Mouse (Mus musculus) ovary, adult 18-20 months (tissue): ENCODE results near the gene Malrd1.

Experiments
- DNase-seq: peaks from one replicate; pipeline ENCODE4 v3.0.0; 2022; ENCODE audit warnings: low spot score, mixed read lengths

Malrd1 gene

DNA sequence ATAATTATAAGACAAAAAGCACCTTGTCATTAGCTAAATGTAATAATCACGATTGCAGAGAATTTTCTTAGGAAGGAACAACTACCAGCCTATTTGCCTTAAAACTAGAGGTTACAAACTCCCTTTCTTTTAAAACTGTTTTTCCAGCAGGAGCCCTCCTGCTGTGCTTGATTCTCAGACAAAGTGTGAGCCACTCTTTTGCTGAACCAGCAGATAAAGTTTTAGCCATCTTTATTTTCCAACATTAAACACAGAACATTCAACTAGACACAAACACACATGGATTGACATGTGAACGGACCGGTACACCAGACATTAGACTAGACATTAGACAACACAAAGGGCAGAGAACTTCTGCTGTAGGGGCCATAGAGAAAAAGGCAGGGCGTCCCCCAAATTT, 505.3 kb downstream of the Malrd1 start:
- DNase-seq, result no peak

DNA sequence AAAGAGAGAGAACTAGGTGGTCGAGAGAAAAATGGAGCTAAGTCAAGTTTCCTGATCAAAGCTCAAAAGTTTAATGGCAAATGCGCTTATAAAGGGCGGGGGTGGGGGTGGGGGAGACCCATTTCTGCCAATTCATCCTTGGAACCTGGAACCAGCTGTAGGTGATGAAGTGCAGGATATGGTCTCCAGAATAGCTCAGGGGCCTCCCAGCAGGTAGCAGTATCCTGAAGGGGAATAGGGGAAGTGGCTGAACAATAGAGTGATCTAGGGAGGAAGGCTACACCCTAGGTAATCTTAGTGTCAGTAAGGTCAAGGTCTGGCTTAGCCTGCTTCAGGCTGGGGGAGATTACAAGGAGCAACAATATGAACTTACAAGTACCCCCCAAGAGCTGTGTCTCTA, 506.5 kb downstream of the Malrd1 start:
- DNase-seq, result no peak

DNA sequence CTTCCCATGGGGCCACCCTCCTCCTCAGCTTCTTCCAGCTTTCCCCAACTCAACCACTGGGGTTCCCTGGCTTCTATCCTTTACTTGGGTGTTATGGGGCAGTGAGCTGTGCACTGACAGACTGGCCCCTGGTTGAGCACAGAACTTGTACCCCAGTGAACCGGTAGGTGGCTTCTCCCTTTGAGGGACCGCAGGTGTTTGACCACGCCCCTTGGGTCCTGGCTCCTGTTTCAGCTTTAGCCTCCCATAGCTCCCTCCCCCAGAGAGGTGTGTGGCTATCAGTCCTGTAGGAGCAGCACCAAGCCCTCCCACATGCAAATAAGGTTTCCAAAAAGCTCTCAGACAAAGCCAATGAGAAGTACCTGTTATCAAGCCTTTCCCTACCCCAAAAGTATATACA, 584.4 kb downstream of the Malrd1 start:
- DNase-seq, result no peak

DNA sequence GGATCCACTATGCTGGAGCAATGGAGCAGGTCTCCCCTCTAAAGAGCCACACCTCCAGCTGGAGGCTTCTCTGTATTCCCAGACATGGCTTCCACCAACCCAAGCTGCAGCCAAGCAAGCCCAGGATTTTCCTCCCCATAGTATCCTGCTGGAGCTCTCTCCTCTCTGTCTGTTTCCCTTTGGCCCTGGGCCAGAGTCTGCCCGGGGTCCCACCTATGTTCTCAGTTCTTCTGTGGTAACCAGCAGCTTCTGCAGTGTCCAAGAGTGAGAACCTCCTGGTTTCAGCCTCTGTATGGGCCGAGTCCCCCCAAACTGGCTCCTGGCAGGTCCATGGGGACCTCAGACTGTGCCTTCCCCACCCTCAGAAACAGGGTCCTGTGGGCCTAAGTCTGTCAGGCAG, 587.1 kb downstream of the Malrd1 start:
- no peak for DNase-seq

DNA sequence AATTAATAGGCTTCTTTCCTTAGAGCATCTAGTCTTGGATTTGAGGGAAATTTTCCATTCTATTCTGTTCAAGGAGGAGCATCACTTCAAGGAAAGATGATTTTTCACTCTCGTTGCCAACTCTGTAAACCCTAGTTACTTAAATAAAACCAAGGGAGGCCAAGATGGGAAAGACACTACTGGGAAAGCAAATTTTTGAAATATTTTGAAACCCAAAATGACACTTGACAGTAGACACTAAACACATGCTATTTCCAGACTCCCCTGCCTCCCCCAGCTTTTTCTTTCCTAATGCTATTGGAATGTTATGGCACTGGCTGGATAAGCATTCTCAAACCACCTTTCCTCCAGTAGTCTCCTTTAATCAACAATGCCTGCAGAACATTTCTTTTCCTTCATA, 621.7 kb downstream of the Malrd1 start:
- DNase-seq, result no peak

DNA sequence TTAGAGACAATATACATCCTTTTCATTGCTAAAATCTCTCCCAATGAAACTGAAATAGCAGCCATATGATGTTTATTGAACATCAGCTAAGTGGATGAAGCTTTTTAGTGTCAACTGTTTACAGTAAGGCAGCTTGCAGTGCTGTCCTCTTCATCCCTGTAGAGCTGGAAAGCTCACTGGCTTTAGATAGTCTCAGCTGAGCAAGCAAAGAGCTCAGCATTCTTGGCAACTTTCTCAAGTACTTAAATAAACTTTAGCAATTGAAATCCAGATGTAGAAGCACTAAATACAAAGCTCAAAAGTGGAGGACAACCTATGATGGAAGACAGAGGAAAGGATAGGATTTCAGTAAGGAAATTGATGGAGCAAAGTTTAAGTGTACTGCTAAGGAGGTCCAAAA, 626.3 kb downstream of the Malrd1 start:
- no peak for DNase-seq

DNA sequence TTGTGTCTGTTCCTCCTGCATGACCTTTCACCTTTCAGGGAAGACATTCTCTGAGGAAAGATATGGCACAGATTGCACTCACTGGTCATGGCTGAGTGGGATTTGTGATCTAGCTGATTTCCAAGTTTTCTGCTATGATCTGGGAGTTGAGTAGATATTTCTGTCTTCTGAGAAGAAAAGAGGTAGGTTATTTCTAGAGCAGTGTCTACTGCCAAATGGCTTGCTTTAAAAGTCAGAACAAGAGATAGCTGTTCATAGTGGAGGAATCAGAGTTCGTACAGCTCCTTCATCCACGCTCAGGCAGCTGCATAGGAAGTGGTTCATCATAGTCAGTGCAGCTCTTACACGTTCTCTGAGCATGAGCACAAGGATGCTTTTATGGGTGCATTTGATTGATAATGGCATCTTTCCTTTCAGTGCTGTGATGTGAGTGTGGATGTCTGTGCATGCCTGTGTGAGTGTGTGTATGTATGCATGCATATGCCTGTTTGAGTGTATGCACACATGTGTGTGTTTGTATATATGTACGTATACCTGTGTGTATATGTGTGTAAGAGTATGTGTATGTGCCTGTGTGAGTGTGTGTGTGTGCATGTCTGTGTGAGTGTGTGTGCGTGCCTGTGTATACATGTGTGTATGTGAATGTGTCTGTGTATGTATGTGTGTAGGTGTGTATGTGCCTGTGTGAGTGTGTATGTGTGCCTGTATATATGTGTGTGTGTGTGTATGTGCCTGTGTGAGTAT, 637.1 kb downstream of the Malrd1 start:
- DNase-seq, result no peak

DNA sequence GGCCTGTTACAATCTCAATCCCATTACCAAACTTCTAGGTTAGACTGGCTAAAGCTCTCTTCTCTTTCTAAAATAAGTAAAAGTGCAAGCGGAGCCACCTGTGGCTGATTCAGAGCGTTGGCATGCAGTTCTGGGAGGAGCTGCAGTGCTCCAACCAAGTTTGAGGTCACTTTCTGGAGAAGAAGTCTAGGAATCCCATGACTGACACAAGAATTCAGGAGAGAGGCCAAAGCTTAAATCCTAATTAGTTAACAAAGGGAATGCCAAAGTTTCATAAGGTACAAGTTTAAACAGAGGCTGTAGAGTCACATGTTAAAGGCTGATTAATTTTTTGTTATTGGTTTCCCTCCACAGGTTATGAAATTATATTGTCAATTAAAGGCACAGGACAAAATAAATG, 642.3 kb downstream of the Malrd1 start:
- DNase-seq, result no peak

DNA sequence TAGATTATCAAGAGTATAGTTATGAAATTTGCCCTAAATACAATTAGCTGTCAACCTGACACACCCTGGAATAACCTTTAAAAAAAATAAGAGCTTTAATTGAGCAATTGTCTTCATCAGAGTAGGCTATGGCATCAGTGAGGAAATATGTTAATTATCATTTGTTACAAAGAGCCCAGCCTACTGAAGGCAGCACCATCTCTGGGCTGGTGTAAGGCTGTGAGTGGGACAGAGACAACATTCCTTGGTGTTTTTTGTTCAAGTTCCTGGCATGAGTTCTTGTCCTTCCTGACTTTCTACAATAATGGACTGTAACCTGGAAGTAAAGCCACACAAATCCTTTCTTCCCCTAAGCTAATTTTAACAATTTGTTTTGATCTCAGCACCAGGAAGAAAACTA, 645.8 kb downstream of the Malrd1 start:
- no peak for DNase-seq

DNA sequence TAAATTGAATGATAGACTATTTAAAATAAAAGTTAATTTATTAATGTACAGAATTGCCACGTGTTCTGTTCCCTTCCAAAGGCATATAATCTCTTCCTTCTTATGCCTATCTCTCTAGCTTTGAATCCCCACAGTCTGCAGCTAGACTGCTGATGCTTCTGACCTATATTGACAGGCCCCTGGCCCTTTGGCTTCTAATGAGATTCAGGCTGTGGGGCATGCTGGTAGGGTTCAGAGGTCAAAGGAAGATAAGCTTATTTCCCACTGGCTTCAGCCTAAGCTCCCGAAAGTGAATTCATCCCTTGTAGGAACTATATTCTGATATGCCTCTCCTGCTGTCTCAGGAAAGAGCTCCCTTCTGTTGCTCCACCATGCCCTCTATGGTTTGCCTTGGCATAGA, 647.1 kb downstream of the Malrd1 start:
- DNase-seq, result no peak

DNA sequence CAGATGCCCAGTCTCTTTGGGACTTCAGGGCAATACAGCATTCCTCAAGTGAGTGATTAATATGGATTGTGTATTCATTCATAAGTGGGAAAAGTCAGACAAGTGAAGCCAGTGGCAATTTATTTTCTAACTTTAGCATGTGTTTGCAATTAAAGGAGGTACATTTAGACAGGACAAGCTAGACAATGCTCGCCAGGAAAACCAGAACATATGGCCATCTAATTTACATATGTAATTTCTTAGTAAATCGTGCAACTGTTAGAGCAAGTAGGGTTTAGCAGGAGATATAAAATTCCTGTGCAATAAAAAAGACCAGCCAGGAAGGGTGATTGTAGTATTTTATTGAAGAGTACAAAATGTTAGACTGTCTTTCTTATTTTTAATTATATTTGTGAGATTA, 655.9 kb downstream of the Malrd1 start:
- no peak for DNase-seq

DNA sequence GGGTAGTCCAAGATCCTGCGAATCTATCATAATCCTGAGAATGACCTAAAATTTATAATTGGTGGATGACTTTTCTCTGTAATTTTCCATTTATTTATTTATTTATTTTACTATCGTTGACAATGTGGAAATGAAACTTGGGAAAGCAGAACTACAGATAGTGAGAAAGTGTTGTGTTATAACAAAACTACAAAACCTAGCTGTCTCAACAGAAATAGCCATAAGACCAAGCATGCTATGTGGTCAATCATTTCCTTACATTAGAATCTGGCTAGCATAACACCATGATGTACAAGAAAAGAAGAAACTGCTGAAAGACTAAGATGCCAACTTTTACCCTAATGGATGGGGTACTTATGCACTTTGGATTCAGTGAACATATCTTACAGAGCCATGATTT, 656.9 kb downstream of the Malrd1 start:
- DNase-seq, result no peak

DNA sequence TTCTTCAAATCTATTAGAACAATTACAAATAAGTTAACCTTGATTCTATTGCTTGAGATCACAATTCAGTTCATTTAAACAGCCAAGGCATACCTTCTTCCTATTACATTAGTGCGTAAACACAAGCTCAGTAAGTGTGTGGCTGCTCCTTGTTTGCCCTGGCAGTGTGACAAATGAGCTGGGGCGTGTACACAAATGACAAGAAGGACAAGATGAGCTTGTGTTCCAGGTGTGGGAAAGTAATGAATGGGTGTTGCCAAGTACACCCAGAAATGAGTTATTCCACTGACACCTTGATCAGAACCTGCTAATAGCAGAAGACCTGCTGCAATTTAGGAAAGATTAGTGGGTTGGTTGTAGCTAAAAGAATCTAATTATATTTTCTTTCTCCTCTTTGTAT, 683.7 kb downstream of the Malrd1 start:
- DNase-seq, result no peak

DNA sequence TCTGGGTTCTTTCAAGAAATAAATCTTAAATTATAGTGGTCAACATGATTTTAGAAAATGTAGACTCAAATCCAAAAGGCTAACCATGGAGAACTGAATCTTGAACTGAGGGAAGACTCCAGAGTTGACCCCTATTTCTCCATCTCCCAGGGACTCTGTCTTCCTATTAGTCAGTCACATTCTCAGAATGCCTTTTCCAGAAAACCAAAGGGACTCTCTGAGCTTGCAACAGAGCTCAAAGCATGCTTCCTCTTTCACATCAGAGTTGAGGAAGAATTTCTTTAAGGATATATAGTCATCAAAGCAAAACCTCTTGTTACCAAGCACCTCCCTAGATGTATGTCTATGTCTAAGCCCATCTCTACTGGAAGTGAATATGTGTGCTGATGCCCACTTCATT, 686.5 kb downstream of the Malrd1 start:
- DNase-seq, result no peak

DNA sequence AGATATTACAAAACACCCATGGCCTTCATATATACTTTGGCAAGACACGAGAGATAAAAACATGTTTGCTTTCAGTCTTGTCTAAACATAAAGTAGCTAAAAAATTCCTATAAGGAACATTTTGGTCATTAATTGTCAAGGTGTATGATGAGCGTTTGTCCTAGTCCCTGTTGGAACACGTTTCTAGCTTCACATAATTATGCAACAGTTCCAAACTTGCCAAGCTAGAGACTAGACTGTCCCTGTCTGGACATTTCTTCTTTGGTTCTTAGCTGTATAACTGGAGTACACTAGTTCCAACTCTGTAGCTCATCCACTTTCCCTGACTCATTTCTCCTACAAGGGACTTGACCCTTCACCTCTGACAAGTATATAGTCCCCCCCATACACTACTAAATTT, 687.8 kb downstream of the Malrd1 start:
- DNase-seq, result no peak

DNA sequence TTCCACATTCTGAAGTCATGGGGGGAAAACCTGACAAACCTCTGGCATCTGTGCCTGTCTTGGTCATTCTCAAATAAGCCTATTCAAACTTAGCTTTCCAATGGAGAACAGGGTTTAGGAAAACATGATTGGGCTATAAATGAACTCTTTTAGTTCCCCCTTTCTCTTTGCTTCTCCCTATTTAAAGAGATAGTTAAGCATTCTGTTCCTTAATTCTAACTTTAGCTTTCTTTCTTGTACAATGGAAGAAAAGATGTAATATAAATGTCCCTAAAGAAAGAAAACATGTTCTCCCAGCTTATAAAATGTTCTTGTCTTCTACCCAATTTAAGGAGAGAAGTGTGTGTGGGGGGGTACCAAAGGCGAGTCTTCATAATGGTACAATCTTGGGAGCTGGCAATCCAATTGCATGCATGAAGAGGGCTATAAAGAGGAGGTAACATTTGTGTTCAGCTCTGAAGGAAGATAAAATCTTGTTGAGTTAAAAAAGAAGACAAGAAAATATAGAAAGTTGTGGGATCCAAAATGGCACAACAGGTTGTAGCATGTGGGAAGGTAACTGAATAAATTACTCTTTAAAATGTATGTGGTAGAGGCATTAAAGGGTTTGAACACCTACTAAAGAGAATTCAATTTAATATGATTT, 702.0 kb downstream of the Malrd1 start:
- DNase-seq, result no peak

DNA sequence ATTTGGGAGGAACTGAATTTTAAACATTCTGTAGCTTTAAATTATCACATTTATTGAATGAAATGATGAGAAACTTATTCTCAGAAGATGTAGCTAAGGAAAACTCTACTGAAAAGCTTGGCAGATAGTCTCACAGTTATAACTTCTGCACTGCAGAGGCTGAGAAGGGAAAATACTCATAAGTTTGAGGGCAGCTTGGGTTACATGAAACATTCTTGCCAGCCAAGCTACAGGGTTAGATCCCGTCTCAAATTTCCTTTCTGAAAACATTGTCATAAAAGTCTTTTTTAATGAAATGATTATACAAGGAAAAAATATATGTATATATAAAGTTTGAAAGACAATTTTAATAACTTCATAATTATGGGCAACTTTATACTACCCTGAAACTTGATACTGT, 714.6 kb downstream of the Malrd1 start:
- DNase-seq, result no peak

DNA sequence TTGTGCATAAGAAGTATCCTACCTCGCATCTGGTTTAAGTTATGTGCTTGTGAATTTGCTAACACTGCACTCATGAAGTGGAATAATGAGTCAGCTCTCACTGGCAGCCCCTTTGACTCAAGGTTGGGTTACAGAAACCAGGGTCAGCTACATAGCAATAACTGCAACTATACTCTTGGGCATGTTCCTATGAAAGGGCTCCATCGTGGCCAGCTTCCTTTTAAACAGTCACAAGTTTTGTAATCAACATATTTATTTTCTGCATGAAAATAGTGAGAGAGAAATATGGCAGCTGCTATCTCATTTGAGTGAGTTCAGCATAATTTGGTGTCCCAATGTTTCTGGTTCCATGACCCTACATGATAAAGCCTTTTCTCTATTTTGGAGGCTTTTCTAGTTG, 716.8 kb downstream of the Malrd1 start:
- DNase-seq, result no peak

DNA sequence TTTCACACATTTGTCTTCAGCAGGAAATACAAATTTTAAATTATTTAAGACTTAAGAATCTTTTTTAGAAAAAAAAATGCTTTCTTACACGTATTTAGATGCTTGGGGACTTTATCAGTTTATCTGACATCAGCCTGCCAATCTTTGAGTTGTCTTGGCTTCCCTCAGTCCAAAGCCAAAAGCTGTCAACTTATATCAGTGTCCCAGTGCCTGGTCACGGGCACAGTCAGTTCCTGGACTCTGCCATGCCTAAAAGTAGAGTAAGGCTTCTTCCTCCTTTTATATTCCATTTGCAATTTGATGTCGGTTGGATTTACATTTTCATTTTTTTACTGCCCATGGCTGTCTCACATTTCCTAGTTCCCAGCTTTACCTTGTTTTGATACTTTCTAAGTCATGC, 722.6 kb downstream of the Malrd1 start:
- no peak for DNase-seq

DNA sequence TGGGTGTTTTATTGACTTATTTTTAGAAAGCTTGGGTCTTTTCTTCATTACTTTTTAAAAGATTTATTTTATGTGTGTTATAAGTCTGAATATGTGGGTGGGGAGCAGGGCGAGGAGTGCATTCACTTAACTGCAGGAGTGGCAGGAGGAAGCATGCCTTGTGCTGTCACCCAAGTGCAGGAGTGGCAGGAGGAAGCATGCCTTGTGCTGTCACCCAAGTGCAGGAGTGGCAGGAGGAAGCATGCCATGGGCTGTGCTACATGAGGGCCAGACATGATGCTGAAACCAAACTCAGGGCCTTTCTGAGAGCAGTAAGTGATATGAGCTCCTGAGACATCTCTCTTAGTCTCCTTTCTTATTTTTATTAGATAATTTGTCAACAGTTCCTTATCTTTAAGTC, 726.0 kb downstream of the Malrd1 start:
- DNase-seq, result no peak
